Mouse (Mus musculus) megakaryocyte, embryonic 14.5 days (primary cell): ENCODE measurements at regions not wholly inside any gene's neighbourhood (a gene's known extent, or its start where the extent isn't known, plus 50 kb on each side); places are given as distances from the start of the nearest gene placed in this dataset.

ENCODE experiments used
- FLI1 ChIP-seq: IDR thresholded peaks from 2 replicates; pipeline ENCODE4 v1.6.1; 2012; ENCODE audit warnings: low read length, inconsistent platforms, mixed read lengths
- GATA1 ChIP-seq: IDR thresholded peaks from 3 replicates; pipeline ENCODE4 v1.6.1; 2012; ENCODE audit warnings: mixed read lengths, low read length, inconsistent platforms, borderline replicate concordance

GRCm38 (mm10) chr9:79392020-79392419, 326.6 kb downstream of the Col12a1 start:
- TF ChIP-seq GATA1 (no peak), FLI1 (no peak)
